Mouse (Mus musculus) intestine, postnatal 0 days (tissue): Measurements from ENCODE around the gene Slc6a20b. TPM values are rescaled to one million over a fixed set of nuclear protein-coding genes. Genes with fewer than 3 reads are reported as not detected.

ENCODE experiments used
- ATAC-seq: fragments of 200-750 bp; cut with Nextera tagmentation; 2 replicates; pipeline ENCODE4 v1.8.0; 2017; ENCODE audit warnings: mild to moderate bottlenecking, moderate TSS enrichment, moderate library complexity
- H3K27ac ChIP-seq: fragments of 300-500 bp; sonication (generic); 2 replicates; pipeline ENCODE4 v1.5.1; 2014; ENCODE audit warnings: mild to moderate bottlenecking, low read depth, low read length, moderate library complexity
- H3K27me3 ChIP-seq: fragments of 300-500 bp; sonication (generic); replicated peaks from 2 replicates; pipeline ENCODE4 v1.6.1; 2014; ENCODE audit warnings: low read length, mixed read lengths; ENCODE audit not compliant: control insufficient read depth, insufficient read depth
- H3K36me3 ChIP-seq: fragments of 300-500 bp; sonication (generic); 2 replicates; pipeline ENCODE4 v1.6.1; 2014; ENCODE audit warnings: mild to moderate bottlenecking, moderate library complexity; ENCODE audit not compliant: control insufficient read depth, insufficient read depth
- H3K4me1 ChIP-seq: fragments of 300-500 bp; sonication (generic); replicated peaks from 2 replicates; pipeline ENCODE4 v1.6.1; 2014; ENCODE audit warnings: antibody characterized with exemption, low read length, mixed read lengths; ENCODE audit not compliant: control insufficient read depth, insufficient read depth
- H3K4me2 ChIP-seq: fragments of 300-500 bp; sonication (generic); replicated peaks from 2 replicates; pipeline ENCODE4 v1.6.1; 2014; ENCODE audit warnings: low read depth, mild to moderate bottlenecking, moderate library complexity
- H3K4me3 ChIP-seq: fragments of 300-500 bp; sonication (generic); 2 replicates; pipeline ENCODE4 v1.5.1; 2014; ENCODE audit warnings: low read depth, low read length
- H3K9ac ChIP-seq: fragments of 300-500 bp; sonication (generic); 2 replicates; pipeline ENCODE4 v1.6.1; 2014; ENCODE audit warnings: mild to moderate bottlenecking, low read depth, low read length
- H3K9me3 ChIP-seq: fragments of 300-500 bp; sonication (generic); 2 replicates; pipeline ENCODE4 v1.6.1; 2016; ENCODE audit warnings: mixed run types; ENCODE audit not compliant: control insufficient read depth
- CTCF ChIP-seq: sonication (generic); IDR thresholded peaks from 2 replicates; pipeline ENCODE4 v1.5.1; 2016; ENCODE audit warnings: low read depth, mild to moderate bottlenecking, control low read depth, antibody characterized with exemption, moderate library complexity
- WGBS: fragments of 180-500 bp; shearing (Covaris S2); extraction: QIAGEN DNeasy Blood & Tissue Kit; methylation state at CpG from one replicate; pipeline ENCODE4 v1.1.7; 2014; 5-methylcytosine and 5-hydroxymethylcytosine counted together
- polyA plus RNA-seq: library from polyadenylated mRNA; unstranded; fragments of >200 nt; fragmentation: Nextera tagmentation; extraction: Ambion mirVana; gene quantifications from 2 replicates; pipeline ENCODE4 v1.2.1, GENCODE M21; 2015

The Slc6a20b gene
- polyA plus RNA-seq, 1 experiment from 2014 or later: 0.17 TPM

DNA sequence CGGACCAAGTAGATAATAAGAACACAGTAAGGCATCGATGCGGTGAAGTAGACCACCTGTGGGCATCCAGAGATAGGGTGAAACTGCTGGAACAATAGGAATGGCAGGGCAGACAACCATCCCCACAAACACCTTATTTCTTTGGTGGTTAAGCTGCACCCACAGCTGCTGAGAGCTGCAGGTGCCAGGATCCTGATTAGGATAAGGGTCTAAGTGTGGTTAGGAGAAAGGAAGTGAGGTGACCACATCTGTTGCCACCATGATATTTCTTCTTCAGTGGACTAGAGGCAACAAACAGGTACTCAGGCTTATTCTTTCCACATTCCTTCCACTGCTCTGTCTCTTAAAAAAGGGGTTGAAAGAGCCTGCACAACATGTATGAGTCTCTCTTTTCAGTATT is 25.1 kb upstream of the Slc6a20b start:
- H3K9me3 ChIP-seq: no peaks in the 10 kb centered on the region
- H3K4me3 ChIP-seq: no peak overlapping the region
- no peak overlapping the region for H3K4me2 ChIP-seq
- no peak overlapping the region for H3K27ac ChIP-seq
- H3K4me1 ChIP-seq: no peaks in the 10 kb centered on the region
- peaks cover 20% of the 10 kb centered on the region for H3K36me3 ChIP-seq
- H3K9ac ChIP-seq: no peak overlapping the region
- no peaks in the 10 kb centered on the region for H3K27me3 ChIP-seq
- TF ChIP-seq CTCF: no peak
- no peak for ATAC-seq
- WGBS: 79% methylated on average over 3 of the region's 3 CpGs

DNA sequence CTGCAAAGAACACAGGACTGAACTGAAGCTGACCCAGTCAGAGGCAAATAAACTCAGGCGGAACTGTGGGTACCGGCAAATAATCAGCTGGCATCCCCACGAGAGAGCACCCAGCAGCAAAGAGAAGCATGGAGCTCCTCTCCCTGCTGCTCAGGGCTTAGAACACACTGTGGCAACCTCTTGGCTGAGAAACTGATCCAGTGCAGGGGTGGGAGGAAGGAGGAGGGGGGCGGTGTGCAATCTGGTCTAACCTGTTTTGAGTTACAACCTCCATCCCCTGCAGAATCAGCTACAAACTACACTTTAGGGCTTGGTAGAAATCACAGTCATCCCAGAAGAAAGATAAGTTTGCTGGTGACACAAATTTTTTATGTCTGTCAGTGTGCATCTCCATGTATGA is 19.0 kb upstream of the Slc6a20b start:
- Histone ChIP-seq H3K9me3 (no peaks in the 10 kb centered on the region), H3K9ac (no peak overlapping the region), H3K4me2 (no peak overlapping the region), H3K36me3 (no peaks in the 10 kb centered on the region), H3K4me1 (no peaks in the 10 kb centered on the region), H3K27ac (no peak overlapping the region), H3K27me3 (no peaks in the 10 kb centered on the region), H3K4me3 (no peak overlapping the region)
- no peak for TF ChIP-seq CTCF
- ATAC-seq: peak; percentile 45
- 28% methylated on average over 4 of the region's 4 CpGs for WGBS

DNA sequence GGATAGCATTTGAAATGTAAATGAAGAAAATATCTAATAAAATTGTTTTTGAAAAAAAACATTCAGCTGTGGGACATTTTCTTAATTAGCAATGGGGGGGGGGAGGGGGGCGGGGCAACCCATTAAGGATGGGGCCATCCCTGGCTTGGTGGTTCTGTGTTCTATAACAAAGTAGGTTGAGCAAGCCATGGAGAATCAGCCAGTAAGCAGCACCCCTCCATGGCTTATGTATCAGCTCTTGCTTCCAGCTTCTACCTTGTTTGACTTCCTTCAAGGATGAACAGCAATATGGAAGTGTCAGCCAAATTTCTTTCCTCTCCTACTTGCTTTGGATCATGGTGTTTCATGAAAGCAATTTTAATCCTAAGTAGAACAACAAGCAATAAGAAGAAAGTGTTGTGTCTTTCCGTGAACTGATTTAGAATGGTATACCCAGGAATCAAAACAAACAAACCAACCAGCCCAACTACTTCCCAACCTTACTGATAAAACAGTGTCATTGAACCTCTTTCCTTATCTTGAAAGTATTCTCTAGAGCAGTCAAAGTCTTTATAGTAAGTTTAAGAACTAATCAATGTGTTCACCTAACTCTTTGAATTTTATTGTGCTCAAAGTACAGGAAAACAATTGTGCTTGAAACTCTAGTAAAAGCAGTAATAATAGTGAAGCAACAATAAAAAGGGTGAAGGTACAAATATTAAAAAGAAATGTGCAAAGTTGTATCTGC is 17.6 kb upstream of the Slc6a20b start:
- no peaks in the 10 kb centered on the region for H3K9me3 ChIP-seq
- no peak overlapping the region for H3K9ac ChIP-seq
- no peak overlapping the region for H3K4me3 ChIP-seq
- ATAC-seq: peak; percentile 60; the same call in 1 of the 2 replicates
- H3K4me2 ChIP-seq: no peak overlapping the region
- no peak overlapping the region for H3K27ac ChIP-seq
- no peak for TF ChIP-seq CTCF
- no peaks in the 10 kb centered on the region for H3K27me3 ChIP-seq
- no peaks in the 10 kb centered on the region for H3K36me3 ChIP-seq
- H3K4me1 ChIP-seq: no peaks in the 10 kb centered on the region
- 68% methylated on average over 2 of the region's 2 CpGs for WGBS

DNA sequence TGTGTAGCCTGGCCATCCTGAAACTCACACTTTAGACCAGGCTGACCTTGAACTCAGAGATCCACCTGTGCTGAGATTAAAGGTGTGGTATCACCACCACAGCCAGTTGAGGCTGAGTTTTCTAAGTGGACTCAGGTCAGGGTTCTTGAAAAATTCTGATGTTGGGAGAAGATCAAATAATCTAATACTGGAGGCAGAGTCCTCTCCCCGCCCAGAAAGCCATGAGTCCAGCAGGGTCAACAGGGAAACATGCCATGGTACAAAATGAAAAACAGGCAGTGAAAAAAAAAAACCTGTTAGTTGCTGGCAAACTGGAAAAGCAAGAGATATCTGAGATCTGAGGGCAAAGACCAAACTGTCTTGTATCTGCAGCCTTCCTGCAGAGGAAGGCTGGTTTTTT is 7.7 kb upstream of the Slc6a20b start:
- H3K27ac ChIP-seq: no peak overlapping the region
- H3K4me3 ChIP-seq: no peak overlapping the region
- WGBS: 34% methylated on average over 1 of the region's 1 CpGs
- TF ChIP-seq CTCF: no peak
- peak; percentile 10; the same call in 1 of the 2 replicates for ATAC-seq
- H3K4me1 ChIP-seq: no peaks in the 10 kb centered on the region; the same call in 1 of the 2 replicates
- H3K27me3 ChIP-seq: no peaks in the 10 kb centered on the region
- H3K9me3 ChIP-seq: no peaks in the 10 kb centered on the region
- no peak overlapping the region for H3K4me2 ChIP-seq
- 0 out of 2 replicates have a peak, but pooled peaks cover 4% of the 10 kb centered on the region for H3K36me3 ChIP-seq
- no peak overlapping the region for H3K9ac ChIP-seq

DNA sequence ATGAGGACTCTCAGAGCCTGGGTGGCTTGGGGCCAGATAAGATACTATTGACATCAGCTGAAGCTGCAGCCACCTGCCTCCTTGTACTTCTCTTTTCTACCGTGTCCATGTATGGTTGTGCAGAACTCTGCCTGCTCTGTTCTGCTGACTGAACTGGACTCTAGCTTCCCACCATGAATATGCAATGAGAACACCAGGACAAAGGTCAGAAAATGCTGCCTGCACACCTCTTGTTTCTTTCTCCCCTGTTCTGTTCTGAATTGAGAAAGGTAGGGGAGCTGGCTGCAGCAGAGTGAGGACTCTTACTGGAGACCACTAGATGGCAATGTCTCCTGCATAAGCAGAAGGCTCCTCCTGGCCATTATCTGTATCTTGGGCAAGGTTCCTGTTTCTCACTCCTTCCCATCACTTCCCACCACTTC is 6.3 kb upstream of the Slc6a20b start:
- peak; percentile 91 for TF ChIP-seq CTCF
- H3K4me1 ChIP-seq: no peaks in the 10 kb centered on the region; the same call in 1 of the 2 replicates
- no peak overlapping the region for H3K27ac ChIP-seq
- peak; percentile 84 for ATAC-seq
- no peaks in the 10 kb centered on the region for H3K9me3 ChIP-seq
- H3K9ac ChIP-seq: no peak overlapping the region
- 0 out of 2 replicates have a peak, but pooled peaks cover 4% of the 10 kb centered on the region for H3K36me3 ChIP-seq
- H3K4me2 ChIP-seq: no peak overlapping the region
- WGBS: 43% methylated on average over 1 of the region's 1 CpGs
- no peak overlapping the region for H3K4me3 ChIP-seq
- H3K27me3 ChIP-seq: no peaks in the 10 kb centered on the region

DNA sequence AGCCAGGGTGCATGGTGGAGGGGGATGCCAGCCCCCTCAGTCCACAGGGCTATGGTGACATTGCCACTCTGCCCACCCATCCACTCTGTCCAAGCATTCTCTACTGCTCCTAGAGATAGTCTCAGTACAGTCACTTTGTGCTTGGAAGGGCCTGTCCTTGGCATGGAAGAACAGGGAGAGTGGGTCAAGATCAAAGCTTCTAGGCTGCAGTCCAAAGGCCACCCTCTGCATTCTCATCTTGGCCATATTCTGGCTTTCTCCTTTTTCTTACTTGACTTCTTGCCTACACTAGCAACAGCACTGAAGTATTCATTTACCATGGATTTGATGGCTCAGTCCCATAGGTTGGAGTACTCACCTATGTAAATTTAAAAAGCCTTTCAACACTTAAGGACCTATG is 5.9 kb upstream of the Slc6a20b start:
- H3K27me3 ChIP-seq: no peaks in the 10 kb centered on the region
- H3K4me3 ChIP-seq: no peak overlapping the region
- H3K36me3 ChIP-seq: 0 out of 2 replicates have a peak, but pooled peaks cover 4% of the 10 kb centered on the region
- ATAC-seq: peak; percentile 34; the same call in 1 of the 2 replicates
- H3K4me2 ChIP-seq: no peak overlapping the region
- no peak overlapping the region for H3K9ac ChIP-seq
- H3K4me1 ChIP-seq: no peaks in the 10 kb centered on the region; the same call in 1 of the 2 replicates
- no peaks in the 10 kb centered on the region for H3K9me3 ChIP-seq
- TF ChIP-seq CTCF: no peak
- H3K27ac ChIP-seq: peak overlapping the region; percentile 28; the same call in 1 of the 2 replicates
